Mouse (Mus musculus) heart, adult 2 months (tissue): ENCODE data around the gene A730049H05Rik.

Experiments
- CTCF ChIP-seq: fragments of 200-600 bp; IDR thresholded peaks from 2 replicates; pipeline ENCODE4 v1.8.1; 2022; ENCODE audit warnings: antibody characterized with exemption, mild to moderate bottlenecking, moderate library complexity
- POLR2A ChIP-seq: fragments of 200-500 bp; IDR thresholded peaks from 2 replicates; pipeline ENCODE4 v1.6.1; 2011; ENCODE audit warnings: mild to moderate bottlenecking, low read depth, low read length, control low read depth; ENCODE audit not compliant: insufficient read depth

- TF ChIP-seq CTCF (no peak), POLR2A (no peak)
Measured at GRCm38 (mm10) chr6:92823991-92824390, 7.7 kb downstream of the A730049H05Rik start.
